Mouse (Mus musculus): ENCODE results near the gene Adcy6. TPM values are rescaled to one million over a fixed set of nuclear protein-coding genes. Genes with fewer than 3 reads are reported as not detected.

Gene Adcy6
- polyA plus RNA-seq, 1 experiment, result 52.6 TPM

- H3K79me3 ChIP-seq (ENCODE audit: low read depth), result peaks cover 10% of the 10 kb centered on the region
- no peak overlapping the region for H3K4me3 ChIP-seq (ENCODE audit: insufficient read depth, poor library complexity, severe bottlenecking)
- TF ChIP-seq MYOG (IDR thresholded peaks at IDR 0.05; ENCODE audit: control insufficient read depth, extremely low read depth, insufficient read length) (no peak), MAX (IDR thresholded peaks at IDR 0.05) (no peak), USF1 (IDR thresholded peaks at IDR 0.05; ENCODE audit: low read depth) (no peak), MYOD1 (IDR thresholded peaks at IDR 0.05; ENCODE audit: control insufficient read depth, insufficient read length, low read depth) (no peak), FOSL1 (IDR thresholded peaks at IDR 0.05; ENCODE audit: insufficient read depth, low read length, poor library complexity, severe bottlenecking) (no peak), CTCF (IDR thresholded peaks at IDR 0.05; ENCODE audit: control insufficient read depth, insufficient read depth, insufficient read length) (no peak), CEBPB (IDR thresholded peaks at IDR 0.05; ENCODE audit: low read depth) (no peak)
- H3K27me3 ChIP-seq (ENCODE audit: control insufficient read depth, insufficient read depth, insufficient read length), result no peaks in the 10 kb centered on the region
- peaks cover 51% of the 10 kb centered on the region for H3K79me2 ChIP-seq (ENCODE audit: control insufficient read depth, insufficient read depth)
- H3ac ChIP-seq (ENCODE audit: control insufficient read depth, insufficient read length, low read depth), result no peak overlapping the region
- peaks cover 68% of the 10 kb centered on the region for H3K36me3 ChIP-seq (ENCODE audit: control insufficient read depth, insufficient read depth)
Observed at GRCm38 (mm10) chr15:98600036-98600709, 9.7 kb downstream of the Adcy6 start.

- no peak overlapping the region for H3ac ChIP-seq (ENCODE audit: control insufficient read depth, insufficient read length, low read depth)
- no peak for TF ChIP-seq CTCF (IDR thresholded peaks at IDR 0.05; ENCODE audit: control insufficient read depth, insufficient read depth, insufficient read length)
- H3K79me2 ChIP-seq (ENCODE audit: control insufficient read depth, insufficient read depth), result peaks cover 22% of the 10 kb centered on the region
- no peaks in the 10 kb centered on the region for H3K27me3 ChIP-seq (ENCODE audit: control insufficient read depth, insufficient read depth, insufficient read length)
- peaks cover 74% of the 10 kb centered on the region for H3K36me3 ChIP-seq (ENCODE audit: control insufficient read depth, insufficient read depth)
- H3K4me3 ChIP-seq (ENCODE audit: insufficient read depth, poor library complexity, severe bottlenecking), result no peak overlapping the region
- peaks cover 4% of the 10 kb centered on the region for H3K79me3 ChIP-seq (ENCODE audit: low read depth)
Observed at GRCm38 (mm10) chr15:98596609-98597008, 13.3 kb downstream of the Adcy6 start.

- H3K79me3 ChIP-seq (ENCODE audit: low read depth), result no peaks in the 10 kb centered on the region
- H3ac ChIP-seq (ENCODE audit: control insufficient read depth, insufficient read length, low read depth), result no peak overlapping the region
- H3K79me2 ChIP-seq (ENCODE audit: control insufficient read depth, insufficient read depth), result peaks cover 7% of the 10 kb centered on the region
- no peak overlapping the region for H3K4me3 ChIP-seq (ENCODE audit: insufficient read depth, poor library complexity, severe bottlenecking)
- H3K27me3 ChIP-seq (ENCODE audit: control insufficient read depth, insufficient read depth, insufficient read length), result no peaks in the 10 kb centered on the region
- peaks cover 73% of the 10 kb centered on the region for H3K36me3 ChIP-seq (ENCODE audit: control insufficient read depth, insufficient read depth)
- TF ChIP-seq USF1 (IDR thresholded peaks at IDR 0.05; ENCODE audit: low read depth) (no peak), MAX (IDR thresholded peaks at IDR 0.05) (no peak), CTCF (IDR thresholded peaks at IDR 0.05; ENCODE audit: control insufficient read depth, insufficient read depth, insufficient read length) (no peak), CEBPB (IDR thresholded peaks at IDR 0.05; ENCODE audit: low read depth) (no peak), MYOD1 (IDR thresholded peaks at IDR 0.05; ENCODE audit: control insufficient read depth, insufficient read length, low read depth) (no peak), MYOG (IDR thresholded peaks at IDR 0.05; ENCODE audit: control insufficient read depth, extremely low read depth, insufficient read length) (no peak), FOSL1 (IDR thresholded peaks at IDR 0.05; ENCODE audit: insufficient read depth, low read length, poor library complexity, severe bottlenecking) (no peak)
Observed at GRCm38 (mm10) chr15:98595049-98595448, 14.8 kb downstream of the Adcy6 start.

- Histone ChIP-seq H3K79me3 (ENCODE audit: low read depth) (no peaks in the 10 kb centered on the region), H3K27me3 (ENCODE audit: control insufficient read depth, insufficient read depth, insufficient read length) (no peaks in the 10 kb centered on the region), H3K79me2 (ENCODE audit: control insufficient read depth, insufficient read depth) (no peaks in the 10 kb centered on the region), H3ac (ENCODE audit: control insufficient read depth, insufficient read length, low read depth) (no peak overlapping the region), H3K4me3 (ENCODE audit: insufficient read depth, poor library complexity, severe bottlenecking) (no peak overlapping the region), H3K36me3 (ENCODE audit: control insufficient read depth, insufficient read depth) (peaks cover 70% of the 10 kb centered on the region)
- TF ChIP-seq MAX (IDR thresholded peaks at IDR 0.05) (peak; percentile 53), FOSL1 (IDR thresholded peaks at IDR 0.05; ENCODE audit: insufficient read depth, low read length, poor library complexity, severe bottlenecking) (no peak)
Observed at GRCm38 (mm10) chr15:98594193-98594592, 15.7 kb downstream of the Adcy6 start.

- TF ChIP-seq MAX (IDR thresholded peaks at IDR 0.05) (no peak), USF1 (IDR thresholded peaks at IDR 0.05; ENCODE audit: low read depth) (no peak), CTCF (IDR thresholded peaks at IDR 0.05; ENCODE audit: control insufficient read depth, insufficient read depth, insufficient read length) (no peak), MYOD1 (IDR thresholded peaks at IDR 0.05; ENCODE audit: control insufficient read depth, insufficient read length, low read depth) (no peak), CEBPB (IDR thresholded peaks at IDR 0.05; ENCODE audit: low read depth) (no peak)
Observed at GRCm38 (mm10) chr15:98591396-98591795, 18.5 kb downstream of the Adcy6 start.

GRCm38 (mm10) chr15:98589640-98590336 is 20.1 kb downstream of the Adcy6 start:
- no peaks in the 10 kb centered on the region for H3K79me2 ChIP-seq (ENCODE audit: control insufficient read depth, insufficient read depth)
- H3K79me3 ChIP-seq (ENCODE audit: low read depth), result no peaks in the 10 kb centered on the region
- no peak overlapping the region for H3K4me3 ChIP-seq (ENCODE audit: insufficient read depth, poor library complexity, severe bottlenecking)
- no peak for TF ChIP-seq MYOG (IDR thresholded peaks at IDR 0.05; ENCODE audit: control insufficient read depth, extremely low read depth, insufficient read length)
- no peak for TF ChIP-seq MAX (IDR thresholded peaks at IDR 0.05)
- H3K36me3 ChIP-seq (ENCODE audit: control insufficient read depth, insufficient read depth), result peaks cover 43% of the 10 kb centered on the region
- H3ac ChIP-seq (ENCODE audit: control insufficient read depth, insufficient read length, low read depth), result no peak overlapping the region
- H3K27me3 ChIP-seq (ENCODE audit: control insufficient read depth, insufficient read depth, insufficient read length), result no peaks in the 10 kb centered on the region

More at GRCm38 (mm10) chr15:98591396-98591795, 18.5 kb downstream of the Adcy6 start:
- Histone ChIP-seq H3ac (ENCODE audit: control insufficient read depth, insufficient read length, low read depth) (no peak overlapping the region), H3K4me3 (ENCODE audit: insufficient read depth, poor library complexity, severe bottlenecking) (no peak overlapping the region), H3K27me3 (ENCODE audit: control insufficient read depth, insufficient read depth, insufficient read length) (no peaks in the 10 kb centered on the region), H3K79me2 (ENCODE audit: control insufficient read depth, insufficient read depth) (no peaks in the 10 kb centered on the region), H3K36me3 (ENCODE audit: control insufficient read depth, insufficient read depth) (peaks cover 45% of the 10 kb centered on the region), H3K79me3 (ENCODE audit: low read depth) (no peaks in the 10 kb centered on the region)

Data from C2C12 (cell line).